Mouse (Mus musculus) liver, postnatal 0 days (tissue): ENCODE measurements around the gene Evi2a.

Source experiments
- CTCF ChIP-seq: sonication (generic); IDR thresholded peaks from 2 replicates; pipeline ENCODE4 v1.5.1; 2016; ENCODE audit warnings: antibody characterized with exemption, low read depth
- EP300 ChIP-seq: IDR thresholded peaks from 2 replicates; pipeline ENCODE4 v1.6.1; 2016; ENCODE audit warnings: antibody characterized with exemption, low read depth, mild to moderate bottlenecking

DNA sequence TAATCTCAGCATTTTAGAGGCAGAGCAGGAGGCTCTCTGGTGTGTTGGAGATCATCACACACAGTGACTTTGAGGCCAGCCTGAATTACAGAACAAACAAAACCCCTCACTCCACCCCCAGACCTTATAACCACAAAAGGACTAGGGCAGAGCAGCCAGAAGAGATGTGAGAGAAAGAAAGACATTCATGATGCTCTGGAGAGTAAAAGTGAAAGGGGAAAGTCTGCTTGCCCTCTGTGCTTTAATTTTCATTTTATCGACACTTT, 6.2 kb downstream of the Evi2a start:
- TF ChIP-seq CTCF = no peak
- no peak for TF ChIP-seq EP300
